In genomic region chr1:151348293-151348692, GRCm38 (mm10) we compare ENCODE assay signal across 7 mouse cellular contexts. TPM values are rescaled to one million over a fixed set of nuclear protein-coding genes. Genes with fewer than 3 reads are reported as not detected.
A peak's percentile ranks its signal among the peaks of the same experiment; 100 is the strongest.
DNase-seq lines count a peak whose midpoint lies in the region; ATAC-seq and TF ChIP-seq lines count a peak whose summit lies in the region.
"Not testable (repeated sequence)": the region's sequence is repeated elsewhere in the genome, so short reads cannot be mapped to it uniquely, and the experiment has no call there.

No protein-coding gene starts in this region.

- not testable (repeated sequence) for H3K9ac ChIP-seq in hindbrain, postnatal 0 days (replicated peaks; ENCODE audit: low read length); kidney, embryonic 15.5 days; liver, postnatal 0 days (replicated peaks)

- H3K4me2 ChIP-seq in hindbrain, postnatal 0 days (ENCODE audit: low read depth, low read length); liver, postnatal 0 days (ENCODE audit: low read depth, low read length): not testable (repeated sequence)
- peak overlapping the region; percentile 40 for H3K4me2 ChIP-seq in kidney, embryonic 15.5 days

- H3K27ac ChIP-seq in hindbrain, postnatal 0 days; liver, postnatal 0 days (ENCODE audit: low read depth); small intestine, adult 2 months (ENCODE audit: insufficient read depth, low read depth, low read length): not testable (repeated sequence)
- peak overlapping the region; percentile 41; the same call in 1 of the 2 replicates for H3K27ac ChIP-seq in kidney, embryonic 15.5 days

- not testable (repeated sequence) for H3K4me1 ChIP-seq in hindbrain, postnatal 0 days (ENCODE audit: insufficient read depth, low read length); small intestine, adult 2 months (ENCODE audit: control insufficient read depth, insufficient read depth, insufficient read length, low read length)
- H3K4me1 ChIP-seq in kidney, embryonic 15.5 days: peaks cover 22% of the 10 kb centered on the region
- peaks cover 15% of the 10 kb centered on the region for H3K4me1 ChIP-seq in liver, postnatal 0 days (ENCODE audit: insufficient read depth)

- DNase-seq in CD4-positive, CD25-positive, alpha-beta regulatory T cell, adult 2 months (ENCODE audit: low read depth, low spot score): peak; percentile 35
- peak; percentile 22 for DNase-seq in c-Kit-positive CD71-positive TER-119-positive erythroid progenitor cells, embryonic 14.5 days (ENCODE audit: low spot score)
- DNase-seq in heart, adult 11 months: peak; percentile 77
- not testable (repeated sequence) for DNase-seq in hindbrain, postnatal 0 days (ENCODE audit: low spot score); liver, postnatal 0 days

- H3K36me3 ChIP-seq in hindbrain, postnatal 0 days (ENCODE audit: insufficient read depth, low read length): peaks cover 20% of the 10 kb centered on the region
- H3K36me3 ChIP-seq in kidney, embryonic 15.5 days: peaks cover 38% of the 10 kb centered on the region
- H3K36me3 ChIP-seq in liver, postnatal 0 days (replicated peaks; ENCODE audit: insufficient read depth, low read length): peaks cover 40% of the 10 kb centered on the region
- peaks cover 32% of the 10 kb centered on the region for H3K36me3 ChIP-seq in small intestine, adult 2 months (ENCODE audit: control insufficient read depth, insufficient read depth, low read length)

- H3K4me3 ChIP-seq in hindbrain, postnatal 0 days (ENCODE audit: low read length); liver, postnatal 0 days (ENCODE audit: low read depth, low read length); small intestine, adult 2 months (ENCODE audit: low read depth, low read length): not testable (repeated sequence)
- H3K4me3 ChIP-seq in kidney, embryonic 15.5 days (replicated peaks): peak overlapping the region; percentile 11; the same call in 1 of the 2 replicates

- 74% methylated on average over 4 of the region's 4 CpGs for WGBS in hindbrain, postnatal 0 days
- 63% methylated on average over 4 of the region's 4 CpGs for WGBS in kidney, embryonic 15.5 days
- WGBS in liver, postnatal 0 days (ENCODE audit: insufficient replicate concordance): 63% methylated on average over 4 of the region's 4 CpGs
- WGBS in small intestine, adult 2 months: 25% methylated on average over 4 of the region's 4 CpGs

- peak; percentile 38 for TF ChIP-seq CTCF in hindbrain, postnatal 0 days (IDR thresholded peaks at IDR 0.05; ENCODE audit: low read depth)
- peak; percentile 42 for TF ChIP-seq CTCF in liver, postnatal 0 days (IDR thresholded peaks at IDR 0.05; ENCODE audit: low read depth)
- peak; percentile 28; the same call in 1 of the 2 replicates for TF ChIP-seq CTCF in small intestine, adult 2 months (IDR thresholded peaks at IDR 0.05; ENCODE audit: extremely low read depth, insufficient read length, insufficient replicate concordance, low read depth, low read length)

- not testable (repeated sequence) for ATAC-seq in hindbrain, postnatal 0 days; kidney, embryonic 15.5 days (replicated peaks; ENCODE audit: low FRiP score); liver, postnatal 0 days

- not testable (repeated sequence) for TF ChIP-seq EP300 in liver, postnatal 0 days (IDR thresholded peaks at IDR 0.05; ENCODE audit: low read depth)

- H3K9me3 ChIP-seq in hindbrain, postnatal 0 days (ENCODE audit: low read length); kidney, embryonic 15.5 days (replicated peaks); liver, postnatal 0 days (ENCODE audit: low read length): not testable (repeated sequence)

- H3K27me3 ChIP-seq in hindbrain, postnatal 0 days (ENCODE audit: insufficient read depth, low read length); kidney, embryonic 15.5 days; liver, postnatal 0 days (ENCODE audit: insufficient read depth, low read length); small intestine, adult 2 months (ENCODE audit: control insufficient read depth, insufficient read depth, low read length): not testable (repeated sequence)

- not testable (repeated sequence) for TF ChIP-seq POLR2A in small intestine, adult 2 months (IDR thresholded peaks at IDR 0.05; ENCODE audit: low read depth, low read length)

RNA-seq across cellular contexts. Expression of gene Ivns1abp, which starts 4.0 kb away (rescaled TPM):
- total RNA-seq in hindbrain, postnatal 0 days (2014; rRNA removed): 121 and 129 TPM in 2 replicates
- 140 and 143 TPM in 2 replicates for polyA plus RNA-seq in hindbrain, postnatal 0 days (2015; fragmentation: Nextera tagmentation; extraction: Ambion mirVana)
- 421 and 464 TPM in 2 replicates for polyA plus RNA-seq in kidney, embryonic 15.5 days (2015; fragmentation: Nextera tagmentation; extraction: Ambion mirVana)
- polyA plus RNA-seq in liver, postnatal 0 days (2015; fragmentation: Nextera tagmentation; extraction: Ambion mirVana): 58.5 and 68.2 TPM in 2 replicates
- polyA plus RNA-seq in small intestine, adult 2 months (2012; rRNA removed): 14.1 and 37.6 TPM in 2 replicates
